Mouse (Mus musculus): ENCODE results near the gene Gpn1.
"Not testable (repeated sequence)": the region's sequence is repeated elsewhere in the genome, so short reads cannot be mapped to it uniquely, and the experiment has no call there.

The Gpn1 gene

GRCm38 (mm10) chr5:31494513-31495297 is at the start of gene Gpn1:
Gpn1 (plus strand) TSS chr5:31494741.
- peak; percentile 78 to 79 for DNase-seq (ENCODE audit: low spot score in 2 of 2)

- no peak for DNase-seq (ENCODE audit: low spot score in 2 of 2)
These were observed 43.2 kb upstream of the Gpn1 start for GRCm38 (mm10) chr5:31451336-31451735.

GRCm38 (mm10) chr5:31451878-31452561 is 42.5 kb upstream of the Gpn1 start, which contains the start of gene Zfp512:
Zfp512 (plus strand) TSS chr5:31452431.
- DNase-seq (ENCODE audit: low spot score in 2 of 2): peak; percentile 74 to 92

- DNase-seq (ENCODE audit: low spot score in 2 of 2): no peak
These were observed 42.0 kb upstream of the Gpn1 start for GRCm38 (mm10) chr5:31452562-31452878.

GRCm38 (mm10) chr5:31452886-31453410 is 41.6 kb upstream of the Gpn1 start:
- no peak for DNase-seq (ENCODE audit: low spot score in 2 of 2)

- DNase-seq (ENCODE audit: low spot score in 2 of 2): no peak
These were observed 26.7 kb upstream of the Gpn1 start for GRCm38 (mm10) chr5:31467798-31468197.

GRCm38 (mm10) chr5:31469711-31470110 is 24.8 kb upstream of the Gpn1 start:
- no peak for DNase-seq (ENCODE audit: low spot score in 2 of 2)

- DNase-seq (ENCODE audit: low spot score in 2 of 2): peak in 1 of 2 experiments; percentile 20
These were observed 24.2 kb upstream of the Gpn1 start for GRCm38 (mm10) chr5:31470334-31470733.

- no peak for DNase-seq (ENCODE audit: low spot score in 2 of 2)
These were observed 14.0 kb upstream of the Gpn1 start for GRCm38 (mm10) chr5:31480536-31480935.

GRCm38 (mm10) chr5:31485440-31485839 is 9.1 kb upstream of the Gpn1 start, which contains the start of gene 4930548H24Rik:
4930548H24Rik (plus strand) TSS chr5:31485740.
- no peak for DNase-seq (ENCODE audit: low spot score in 2 of 2)

- no peak for DNase-seq (ENCODE audit: low spot score in 2 of 2)
These were observed 6.7 kb upstream of the Gpn1 start for GRCm38 (mm10) chr5:31487889-31488288.

GRCm38 (mm10) chr5:31489116-31489769 is 5.3 kb upstream of the Gpn1 start:
- no peak for DNase-seq (ENCODE audit: low spot score in 2 of 2)

GRCm38 (mm10) chr5:31492031-31492430 is 2.5 kb upstream of the Gpn1 start:
- no peak for DNase-seq (ENCODE audit: low spot score in 2 of 2)

- DNase-seq (ENCODE audit: low spot score in 2 of 2): no peak
These were observed 10.3 kb downstream of the Gpn1 start for GRCm38 (mm10) chr5:31504843-31505242.

- no peak for DNase-seq (ENCODE audit: low spot score in 2 of 2)
These were observed 17.9 kb downstream of the Gpn1 start for GRCm38 (mm10) chr5:31512481-31512880.

GRCm38 (mm10) chr5:31520556-31520955 is 26.0 kb downstream of the Gpn1 start:
- no peak for DNase-seq (ENCODE audit: low spot score in 2 of 2)

GRCm38 (mm10) chr5:31526354-31527116 is 32.0 kb downstream of the Gpn1 start, which contains the start of gene Slc4a1ap:
Slc4a1ap (plus strand) TSS chr5:31526995.
- DNase-seq (ENCODE audit: low spot score in 2 of 2): peak; percentile 49 to 69

GRCm38 (mm10) chr5:31527117-31527680 is 32.7 kb downstream of the Gpn1 start:
- no peak for DNase-seq (ENCODE audit: low spot score in 2 of 2)

GRCm38 (mm10) chr5:31527707-31528106 is 33.2 kb downstream of the Gpn1 start, which contains the start of gene Supt7l:
Supt7l (minus strand) TSS chr5:31527807.
- DNase-seq (ENCODE audit: low spot score in 2 of 2): not testable (repeated sequence)

GRCm38 (mm10) chr5:31528560-31528959 is 34.0 kb downstream of the Gpn1 start:
- no peak for DNase-seq (ENCODE audit: low spot score in 2 of 2)

- no peak for DNase-seq (ENCODE audit: low spot score in 2 of 2)
These were observed 40.7 kb downstream of the Gpn1 start for GRCm38 (mm10) chr5:31535228-31535627.

Measured in urinary bladder, adult 18-20 months (tissue).